Mouse (Mus musculus): ENCODE results near the gene Tapt1.
"Not testable (repeated sequence)": the region's sequence is repeated elsewhere in the genome, so short reads cannot be mapped to it uniquely, and the experiment has no call there.

Gene Tapt1

DNA sequence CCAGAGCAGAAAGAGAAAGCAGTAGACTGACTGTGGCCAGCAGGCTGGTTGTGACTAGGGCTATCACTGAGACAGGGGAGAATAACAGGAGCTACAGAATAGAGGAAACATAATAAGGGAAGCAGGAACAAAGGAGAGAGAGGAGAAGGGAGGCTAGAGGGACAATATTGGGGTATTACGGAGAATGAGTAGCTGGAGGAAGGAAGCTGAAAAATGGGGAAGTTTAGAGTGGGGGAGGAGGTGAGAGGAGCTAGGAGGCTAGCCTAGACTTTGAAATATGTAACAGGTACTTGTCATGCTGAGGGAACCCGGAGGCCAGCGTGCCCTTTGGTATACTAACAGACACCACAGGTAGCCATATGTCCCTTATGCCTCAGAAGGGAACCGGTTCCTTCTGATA lies 98.9 kb downstream of the Tapt1 start:
- DNase-seq (ENCODE audit: low read depth, low spot score), result no peak

DNA sequence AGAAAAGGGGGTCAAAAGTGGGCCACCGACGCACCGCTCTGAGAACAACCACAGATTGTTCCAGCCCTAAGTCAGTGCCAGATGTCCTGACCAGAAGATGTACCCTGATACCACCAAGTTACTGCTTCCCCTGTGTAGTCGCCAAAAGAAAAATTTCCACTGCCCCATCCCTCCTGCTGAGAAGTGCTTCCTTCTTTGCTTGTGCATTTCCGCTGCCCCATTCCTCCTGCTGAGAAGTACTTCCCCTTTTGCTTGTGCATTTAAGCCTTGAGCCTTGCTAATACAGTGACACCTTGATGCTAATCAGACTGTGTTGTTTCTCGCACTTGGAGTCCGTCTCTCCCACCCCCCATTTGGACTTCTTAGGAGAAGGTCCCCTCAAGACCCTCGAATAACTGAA lies 99.9 kb downstream of the Tapt1 start:
- not testable (repeated sequence) for DNase-seq (ENCODE audit: low read depth, low spot score)
